Mouse (Mus musculus) CH12.LX (cell line): ENCODE measurements around the gene Syne1. TPM values are rescaled to one million over a fixed set of nuclear protein-coding genes. Genes with fewer than 3 reads are reported as not detected.

ENCODE experiments used
- DNase-seq: peaks from one replicate; pipeline ENCODE4 v3.0.0-alpha.2; 2013; ENCODE audit errors: extremely low read depth
- H3K27ac ChIP-seq: 2 replicates; pipeline ENCODE4 v1.5.1; 2012; ENCODE audit warnings: low read depth, mild to moderate bottlenecking, control low read depth, moderate library complexity; ENCODE audit not compliant: insufficient read depth
- H3K27me3 ChIP-seq: replicated peaks from 2 replicates; pipeline ENCODE3; 2012; ENCODE audit warnings: inconsistent platforms
- H3K36me3 ChIP-seq, 2 experiments: replicated peaks in 1 of 2; 2 replicates each; pipeline versions ENCODE3 to v1.6.1; 2012; ENCODE audit warnings: inconsistent platforms in 1 of 2, low read length in 1 of 2, mild to moderate bottlenecking in 1 of 2, mixed read lengths in 1 of 2, moderate library complexity in 1 of 2; ENCODE audit not compliant: control insufficient read depth in 1 of 2, insufficient read depth in 1 of 2
- H3K4me1 ChIP-seq, 2 experiments: 2 replicates each; pipeline ENCODE4 v1.6.1; 2012; ENCODE audit warnings: inconsistent platforms in 1 of 2, moderate library complexity in 1 of 2; ENCODE audit not compliant: insufficient read depth in 2 of 2, control insufficient read depth in 1 of 2
- H3K4me2 ChIP-seq: 2 replicates; pipeline ENCODE4 v1.6.1; 2012; ENCODE audit warnings: low read depth, mild to moderate bottlenecking, control low read depth; ENCODE audit not compliant: poor library complexity, insufficient read depth, severe bottlenecking
- H3K4me3 ChIP-seq, 3 experiments: fragments of 150-350 bp in 1 of 3; sonication (generic) in 1 of 3; replicated peaks in 1 of 3; 2 replicates each; pipeline versions ENCODE3 to v1.5.1; 2011 to 2012; ENCODE audit warnings: low read depth in 2 of 3, low read length in 2 of 3, mild to moderate bottlenecking in 2 of 3, moderate library complexity in 2 of 3, control low read depth in 1 of 3, improper control_type of control experiment in 1 of 3, inconsistent platforms in 1 of 3, mixed read lengths in 1 of 3; ENCODE audit not compliant: poor library complexity in 1 of 3
- H3K79me2 ChIP-seq: replicated peaks from 2 replicates; pipeline ENCODE4 v1.6.1; 2012; ENCODE audit warnings: mild to moderate bottlenecking, moderate library complexity; ENCODE audit not compliant: control insufficient read depth, poor library complexity, insufficient read depth, severe bottlenecking; ENCODE audit errors: extremely low read depth
- H3K9ac ChIP-seq: 2 replicates; pipeline ENCODE4 v1.6.1; 2012; ENCODE audit warnings: low read depth, mild to moderate bottlenecking, control low read depth, moderate library complexity; ENCODE audit not compliant: insufficient read depth
- H3K9me3 ChIP-seq: replicated peaks from 2 replicates; pipeline ENCODE3; 2012; ENCODE audit warnings: low read length, inconsistent platforms, mixed read lengths
- BHLHE40 ChIP-seq: IDR thresholded peaks from 2 replicates; pipeline ENCODE4 v1.6.1; 2011; ENCODE audit warnings: mild to moderate bottlenecking, low read depth, low read length, improper control_type of control experiment
- CHD2 ChIP-seq: IDR thresholded peaks from 2 replicates; pipeline ENCODE4 v1.6.1; 2011; ENCODE audit warnings: low read length, improper control_type of control experiment
- ETS1 ChIP-seq: conservative IDR thresholded peaks from 2 replicates; pipeline ENCODE4 v1.6.1; 2012; ENCODE audit warnings: low read depth, mild to moderate bottlenecking, inconsistent platforms, low read length, improper control_type of control experiment, moderate library complexity
- IRF4 ChIP-seq: IDR thresholded peaks from 2 replicates; pipeline ENCODE4 v1.6.1; 2014; ENCODE audit warnings: low read depth, mild to moderate bottlenecking, inconsistent platforms, low read length, improper control_type of control experiment
- JUND ChIP-seq: conservative IDR thresholded peaks from 2 replicates; pipeline ENCODE4 v1.6.1; 2011; ENCODE audit warnings: low read depth, low read length, improper control_type of control experiment
- MAFK ChIP-seq: IDR thresholded peaks from 2 replicates; pipeline ENCODE4 v1.6.1; 2011; ENCODE audit warnings: low read length, improper control_type of control experiment; ENCODE audit not compliant: insufficient replicate concordance
- MAX ChIP-seq: IDR thresholded peaks from 2 replicates; pipeline ENCODE4 v1.6.1; 2011; ENCODE audit warnings: low read length, improper control_type of control experiment
- MAZ ChIP-seq: IDR thresholded peaks from 2 replicates; pipeline ENCODE4 v1.6.1; 2012; ENCODE audit warnings: low read depth, mild to moderate bottlenecking, inconsistent platforms, low read length, improper control_type of control experiment, moderate library complexity
- MEF2A ChIP-seq: IDR thresholded peaks from 2 replicates; pipeline ENCODE4 v1.6.1; 2014; ENCODE audit warnings: low read depth, mild to moderate bottlenecking, inconsistent platforms, low read length, improper control_type of control experiment, borderline replicate concordance
- MYC ChIP-seq: IDR thresholded peaks from 2 replicates; pipeline ENCODE4 v1.6.1; 2011; ENCODE audit warnings: low read depth, mild to moderate bottlenecking, improper control_type of control experiment, low read length
- NELFE ChIP-seq: IDR thresholded peaks from 2 replicates; pipeline ENCODE4 v1.6.1; 2011; ENCODE audit warnings: low read depth, low read length, improper control_type of control experiment
- NRF1 ChIP-seq: IDR thresholded peaks from 2 replicates; pipeline ENCODE4 v1.6.1; 2014; ENCODE audit warnings: low read depth, mild to moderate bottlenecking, inconsistent platforms, low read length, improper control_type of control experiment, moderate library complexity
- RAD21 ChIP-seq: IDR thresholded peaks from 2 replicates; pipeline ENCODE4 v1.6.1; 2011; ENCODE audit warnings: low read depth, mild to moderate bottlenecking, low read length, improper control_type of control experiment, moderate library complexity
- TBP ChIP-seq: conservative IDR thresholded peaks from 2 replicates; pipeline ENCODE4 v1.6.1; 2011; ENCODE audit warnings: low read depth, low read length, improper control_type of control experiment
- TCF12 ChIP-seq: IDR thresholded peaks from 2 replicates; pipeline ENCODE4 v1.6.1; 2014; ENCODE audit warnings: low read depth, mild to moderate bottlenecking, inconsistent platforms, low read length, improper control_type of control experiment
- ZNF384 ChIP-seq: IDR thresholded peaks from 2 replicates; pipeline ENCODE4 v1.6.1; 2012; ENCODE audit warnings: low read depth, low read length, improper control_type of control experiment, inconsistent platforms
- dilution Hi-C: fragments of 300-500 bp; cut with MboI; formaldehyde crosslinking; loops from 2 replicates; pipeline ENCODE4 v1.14.3; 2020; ENCODE audit warnings: low sequenced_read_pairs; ENCODE audit not compliant: extremely low pct_unique_long_range_greater_than_20kb, extremely low pct_ligation_motif_present
- in situ Hi-C: fragments of 300-500 bp; cut with MboI; formaldehyde crosslinking; loops from 3 replicates; pipeline ENCODE4 v1.14.3; 2019; ENCODE audit warnings: low sequenced_read_pairs, low pct_ligation_motif_present, low pct_unique_long_range_greater_than_20kb, mixed read lengths
- polyA plus RNA-seq: library from polyadenylated mRNA; unstranded; fragments of >175 nt; gene quantifications from 2 replicates; pipeline ENCODE4 v1.2.1, GENCODE M21; 2012; ENCODE audit warnings: low read depth; ENCODE audit not compliant: insufficient read length
- total RNA-seq, 2 experiments: library from RNA; depleted of rRNA; stranded (reverse); fragments of 300-350 nt in 1 of 2; fragments of >200 nt in 1 of 2; gene quantifications; 2 replicates each; pipeline ENCODE4 v1.2.3; 2012 to 2014

The Syne1 gene
- total and polyA plus RNA-seq, 3 experiments: 3.1 to 7.6 (median 3.6) TPM

DNA sequence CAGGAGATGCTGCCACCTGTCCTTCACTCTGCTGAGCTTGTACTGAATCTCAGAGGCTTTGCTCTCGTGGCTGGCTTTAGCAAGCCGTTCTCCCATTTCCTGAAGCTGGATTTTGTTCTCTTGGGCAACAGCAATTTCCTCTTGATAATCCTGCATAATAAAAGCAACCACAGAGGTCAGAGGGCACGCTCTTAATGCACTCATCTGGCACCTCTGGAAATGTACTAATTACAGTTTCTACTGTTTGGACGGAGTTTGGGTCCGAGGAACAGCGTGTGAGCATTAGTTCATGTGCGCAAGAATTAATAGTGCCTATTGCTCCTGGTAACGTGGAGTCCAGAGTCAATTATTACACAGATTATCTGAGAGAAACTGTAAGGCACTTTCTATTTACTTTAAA, 479.2 kb downstream of the Syne1 start:
- H3K9ac ChIP-seq: no peak overlapping the region
- no peak overlapping the region for H3K4me3 ChIP-seq
- no peak overlapping the region for H3K4me2 ChIP-seq
- no peaks in the 10 kb centered on the region for H3K9me3 ChIP-seq
- no peaks in the 10 kb centered on the region for H3K4me1 ChIP-seq
- dilution Hi-C loops: no loop called here
- DNase-seq: no peak
- in situ Hi-C loops: no loop called here
- no peaks in the 10 kb centered on the region for H3K27me3 ChIP-seq
- no peak overlapping the region for H3K27ac ChIP-seq
- TF ChIP-seq NRF1: no peak
- TF ChIP-seq, all 38 proteins: peak for 0
- no peaks in the 10 kb centered on the region for H3K79me2 ChIP-seq
- H3K36me3 ChIP-seq: peaks cover 0 to 11% of the 10 kb centered on the region in 2 experiments

DNA sequence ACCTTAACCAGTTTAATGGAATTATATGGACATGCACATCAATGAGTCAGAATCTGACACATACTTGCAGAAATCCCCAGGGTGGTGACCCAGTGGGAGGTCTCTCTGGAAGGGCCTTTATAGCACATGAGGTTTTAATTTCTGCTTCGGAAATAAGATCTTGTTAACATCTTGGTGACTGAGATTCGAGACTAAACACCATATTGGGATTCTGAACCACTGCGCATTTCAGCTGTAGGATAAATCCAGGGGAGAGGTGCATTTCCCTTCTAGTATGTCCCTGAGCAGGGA, 480.4 kb downstream of the Syne1 start:
- H3K4me2 ChIP-seq: no peak overlapping the region
- H3K79me2 ChIP-seq: no peaks in the 10 kb centered on the region
- dilution Hi-C loops: no loop called here
- no peak for TF ChIP-seq MEF2A
- TF ChIP-seq TBP: no peak
- TF ChIP-seq NRF1: no peak
- TF ChIP-seq BHLHE40: no peak
- no peak for TF ChIP-seq NELFE
- TF ChIP-seq RAD21: no peak
- TF ChIP-seq ETS1: no peak
- TF ChIP-seq MAZ: no peak
- TF ChIP-seq IRF4: no peak
- TF ChIP-seq JUND: no peak
- no peak for TF ChIP-seq ZNF384
- TF ChIP-seq MYC: no peak
- TF ChIP-seq MAFK: no peak
- TF ChIP-seq MAX: no peak
- TF ChIP-seq TCF12: no peak
- TF ChIP-seq CHD2: no peak
- TF ChIP-seq, all 38 proteins: peak for 0
- H3K4me3 ChIP-seq: no peak overlapping the region
- DNase-seq: no peak
- H3K9ac ChIP-seq: no peak overlapping the region
- H3K27me3 ChIP-seq: no peaks in the 10 kb centered on the region
- no peaks in the 10 kb centered on the region for H3K9me3 ChIP-seq
- no peaks in the 10 kb centered on the region for H3K4me1 ChIP-seq
- H3K36me3 ChIP-seq: peaks cover 0 to 13% of the 10 kb centered on the region in 2 experiments
- no peak overlapping the region for H3K27ac ChIP-seq
- in situ Hi-C loops: no loop called here
